Mouse (Mus musculus) left cerebral cortex, postnatal 36 days (tissue): ENCODE measurements around the gene Slc38a4. TPM values are rescaled to one million over a fixed set of nuclear protein-coding genes. Genes with fewer than 3 reads are reported as not detected.

ENCODE experiments used
- DNase-seq, 2 experiments: peaks; one replicate each; pipeline ENCODE4 v3.0.0; 2021 to 2022; ENCODE audit warnings: low spot score in 2 of 2, mixed read lengths in 1 of 2
- intact Hi-C: fragments of 180-260 bp; cut with DNase I; formaldehyde crosslinking; loops from one replicate; pipeline ENCODE4 v1.15.1; 2025
- total RNA-seq, 2 experiments: library from RNA; stranded (reverse); gene quantifications; 2 replicates each; pipeline ENCODE4 v1.2.3; 2021

Gene Slc38a4
- total RNA-seq, 2 experiments from 2014 or later = 0.64 to 1.4 TPM

- no peak for DNase-seq
Measured at GRCm38 (mm10) chr15:97026670-97027069, 29.1 kb downstream of the Slc38a4 start.

GRCm38 (mm10) chr15:97022764-97023163 is 33.0 kb downstream of the Slc38a4 start:
- intact Hi-C loops = no loop called here
- no peak for DNase-seq

More at GRCm38 (mm10) chr15:97026670-97027069, 29.1 kb downstream of the Slc38a4 start:
- intact Hi-C loops = no loop called here

GRCm38 (mm10) chr15:97022213-97022612 is 33.5 kb downstream of the Slc38a4 start:
- no peak for DNase-seq
- intact Hi-C loops = no loop called here

- intact Hi-C loops = no loop called here
- DNase-seq = no peak
Measured at GRCm38 (mm10) chr15:97020221-97020620, 35.5 kb downstream of the Slc38a4 start.

GRCm38 (mm10) chr15:97019323-97019722 is 36.4 kb downstream of the Slc38a4 start:
- no peak for DNase-seq
- intact Hi-C loops = no loop called here

- intact Hi-C loops = no loop called here
- DNase-seq = no peak
Measured at GRCm38 (mm10) chr15:97017195-97017594, 38.6 kb downstream of the Slc38a4 start.

GRCm38 (mm10) chr15:97015036-97015596 is 40.6 kb downstream of the Slc38a4 start:
- DNase-seq = no peak
- intact Hi-C loops = no loop called here

GRCm38 (mm10) chr15:97011599-97012372 is 44.0 kb downstream of the Slc38a4 start:
- DNase-seq = no peak
- intact Hi-C loops = no loop called here

- DNase-seq = no peak
- intact Hi-C loops = no loop called here
Measured at GRCm38 (mm10) chr15:97009271-97009670, 46.5 kb downstream of the Slc38a4 start.

GRCm38 (mm10) chr15:97005631-97006234 is 50.0 kb downstream of the Slc38a4 start:
- no peak for DNase-seq
- intact Hi-C loops = no loop called here

GRCm38 (mm10) chr15:97004525-97004867 is 51.3 kb downstream of the Slc38a4 start:
- DNase-seq = no peak
- intact Hi-C loops = no loop called here

- intact Hi-C loops = no loop called here
- no peak for DNase-seq
Measured at GRCm38 (mm10) chr15:97003851-97004524, 51.8 kb downstream of the Slc38a4 start.

GRCm38 (mm10) chr15:97003186-97003585 is 52.6 kb downstream of the Slc38a4 start:
- intact Hi-C loops = no loop called here
- DNase-seq = no peak

- intact Hi-C loops = no loop called here
- no peak for DNase-seq
Measured at GRCm38 (mm10) chr15:97002752-97003151, 53.0 kb downstream of the Slc38a4 start.

GRCm38 (mm10) chr15:97001886-97002285 is 53.9 kb downstream of the Slc38a4 start:
- peak; percentile 18 to 45 for DNase-seq
- intact Hi-C loops = no loop called here

GRCm38 (mm10) chr15:97001416-97001815 is 54.3 kb downstream of the Slc38a4 start:
- intact Hi-C loops = no loop called here
- no peak for DNase-seq

GRCm38 (mm10) chr15:97000319-97001251 is 55.2 kb downstream of the Slc38a4 start:
- no peak for DNase-seq
- intact Hi-C loops = no loop called here

GRCm38 (mm10) chr15:96999401-96999800 is 56.4 kb downstream of the Slc38a4 start:
- intact Hi-C loops = no loop called here
- no peak for DNase-seq

GRCm38 (mm10) chr15:96985618-96986017 is 70.1 kb downstream of the Slc38a4 start:
- intact Hi-C loops = no loop called here
- DNase-seq = no peak
